Mouse (Mus musculus): ENCODE data around the gene Prdm11.

DNA sequence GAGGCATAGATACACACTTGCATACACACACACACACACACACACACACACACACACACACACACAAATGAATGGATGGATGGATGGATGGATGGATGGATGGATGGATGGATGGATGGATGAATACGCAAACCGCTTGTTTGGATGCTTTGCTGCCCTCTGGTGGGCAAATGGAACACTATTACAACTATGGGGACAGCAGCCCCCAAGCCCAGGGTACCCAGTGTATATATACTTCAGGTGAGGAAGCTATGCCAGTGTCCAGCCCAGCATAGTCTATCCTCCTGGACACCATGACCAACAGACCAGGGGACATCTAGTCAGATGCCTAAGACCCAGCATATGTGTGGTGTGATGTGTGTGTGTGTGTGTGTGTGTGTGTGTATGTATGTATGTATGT, 17.4 kb upstream of the Prdm11 start:
- no peak for TF ChIP-seq POLR2A (IDR thresholded peaks at IDR 0.05; ENCODE audit: low read depth, low read length)
- TF ChIP-seq CTCF (IDR thresholded peaks at IDR 0.05; ENCODE audit: extremely low read depth, insufficient read length, insufficient replicate concordance, low read depth, low read length), result peak; percentile 54; the same call in 1 of the 2 replicates

Data from small intestine, adult 2 months (tissue).